Mouse (Mus musculus): Measurements from ENCODE around the gene Ncaph. TPM values are rescaled to one million over a fixed set of nuclear protein-coding genes. Genes with fewer than 3 reads are reported as not detected.
A peak's percentile ranks its signal among the peaks of the same experiment; 100 is the strongest.
"Not testable (repeated sequence)": the region's sequence is repeated elsewhere in the genome, so short reads cannot be mapped to it uniquely, and the experiment has no call there.

The Ncaph gene
- total RNA-seq, 1 experiment from 2014 or later: 58.5 TPM

DNA sequence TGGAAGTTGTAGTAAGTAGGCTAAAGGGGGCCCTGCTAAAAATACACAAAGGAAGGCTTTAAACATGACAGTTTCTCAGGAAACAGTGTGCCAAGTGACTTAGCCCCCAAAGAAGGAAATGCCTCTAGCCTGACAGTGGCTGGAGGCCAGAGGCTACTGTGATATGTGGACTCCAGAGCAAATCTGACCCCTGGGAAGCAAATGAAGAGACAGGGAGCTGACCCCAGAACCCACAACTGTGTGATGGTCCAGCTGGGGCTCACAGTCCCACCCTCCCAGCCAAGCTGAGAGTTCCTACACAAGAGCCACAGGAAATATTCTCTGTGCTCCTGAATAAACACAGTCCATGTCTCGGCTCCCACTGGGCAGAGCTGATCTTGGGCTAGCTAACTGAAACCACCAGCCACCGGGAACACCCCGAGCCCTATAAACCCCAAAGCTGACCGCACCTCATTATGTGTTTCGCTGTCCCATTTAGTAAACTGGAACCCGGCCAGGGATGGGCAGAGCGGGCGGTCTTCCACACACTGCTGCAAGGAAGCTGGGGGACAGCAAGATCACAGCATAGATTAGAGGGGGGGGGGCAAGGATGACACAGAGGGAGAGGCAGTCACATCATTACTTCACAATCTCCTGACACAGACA is 12.0 kb downstream of the Ncaph start:
- ATAC-seq (replicated peaks in 1 of 2; ENCODE audit: insufficient read depth in 1 of 2, low FRiP score in 2 of 2, low TSS enrichment in 1 of 2, low read depth in 1 of 2, poor library complexity in 2 of 2, severe bottlenecking in 2 of 2): no peak

DNA sequence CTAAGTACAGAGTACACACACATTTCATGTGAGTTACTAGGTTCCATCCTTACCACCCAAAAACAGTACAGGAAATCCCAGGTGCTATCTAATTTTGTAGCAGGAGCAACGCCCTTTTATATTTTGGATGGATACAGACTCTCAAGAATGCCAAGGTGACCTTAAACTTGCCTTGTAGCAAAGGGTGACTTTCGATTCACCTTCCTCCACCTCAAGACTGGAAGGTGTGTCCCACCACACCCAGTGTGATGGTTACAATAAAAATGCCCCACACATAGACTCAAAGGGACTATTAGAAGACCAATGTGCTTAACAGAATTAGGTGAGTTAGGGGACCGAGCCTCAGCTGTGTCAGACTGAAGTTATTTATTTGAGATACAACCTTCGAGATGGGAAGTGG is 24.8 kb downstream of the Ncaph start:
- ATAC-seq (replicated peaks in 1 of 2; ENCODE audit: insufficient read depth in 1 of 2, low FRiP score in 2 of 2, low TSS enrichment in 1 of 2, low read depth in 1 of 2, poor library complexity in 2 of 2, severe bottlenecking in 2 of 2): no peak

DNA sequence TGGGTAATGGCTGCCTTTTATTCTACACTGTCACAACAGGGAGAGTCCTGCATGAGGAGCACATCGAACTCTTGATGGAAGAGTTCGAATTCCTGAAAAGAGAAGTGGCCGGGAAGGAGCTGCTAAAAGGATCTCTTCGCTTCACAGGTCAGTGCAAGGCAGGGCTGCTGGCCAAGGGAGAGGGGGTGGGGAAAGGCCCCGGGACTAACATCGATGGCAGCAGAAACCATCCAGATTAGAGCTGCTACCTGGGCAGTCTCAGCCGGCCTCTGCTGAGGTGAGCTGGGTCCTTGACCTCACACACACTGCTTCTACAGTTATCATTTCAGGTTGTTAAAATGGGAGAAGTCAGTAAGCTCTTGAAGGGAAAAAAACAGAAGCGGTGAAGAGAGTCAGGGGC is 41.8 kb downstream of the Ncaph start:
- ATAC-seq (replicated peaks in 1 of 2; ENCODE audit: insufficient read depth in 1 of 2, low FRiP score in 2 of 2, low TSS enrichment in 1 of 2, low read depth in 1 of 2, poor library complexity in 2 of 2, severe bottlenecking in 2 of 2): no peak

DNA sequence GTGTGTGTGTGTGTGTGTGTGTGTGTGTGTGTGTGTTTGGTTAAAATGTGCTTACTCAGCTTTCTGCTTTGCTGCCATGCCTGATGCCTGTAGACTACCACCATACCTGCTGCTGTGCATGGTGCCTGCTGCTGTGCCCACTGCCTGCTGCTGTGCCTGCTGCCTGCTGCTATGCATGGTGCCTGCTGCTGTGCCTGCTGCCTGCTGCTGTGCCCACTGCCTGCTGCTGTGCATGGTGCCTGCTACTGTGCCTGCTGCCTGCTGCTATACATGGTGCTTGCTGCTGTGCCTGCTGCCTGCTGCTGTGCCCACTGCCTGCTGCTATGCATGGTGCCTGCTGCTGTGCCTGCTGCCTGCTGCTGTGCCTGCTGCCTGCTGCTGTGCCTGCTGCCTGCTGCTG is 43.6 kb downstream of the Ncaph start:
- not testable (repeated sequence) for ATAC-seq (replicated peaks in 1 of 2; ENCODE audit: insufficient read depth in 1 of 2, low FRiP score in 2 of 2, low TSS enrichment in 1 of 2, low read depth in 1 of 2, poor library complexity in 2 of 2, severe bottlenecking in 2 of 2)

DNA sequence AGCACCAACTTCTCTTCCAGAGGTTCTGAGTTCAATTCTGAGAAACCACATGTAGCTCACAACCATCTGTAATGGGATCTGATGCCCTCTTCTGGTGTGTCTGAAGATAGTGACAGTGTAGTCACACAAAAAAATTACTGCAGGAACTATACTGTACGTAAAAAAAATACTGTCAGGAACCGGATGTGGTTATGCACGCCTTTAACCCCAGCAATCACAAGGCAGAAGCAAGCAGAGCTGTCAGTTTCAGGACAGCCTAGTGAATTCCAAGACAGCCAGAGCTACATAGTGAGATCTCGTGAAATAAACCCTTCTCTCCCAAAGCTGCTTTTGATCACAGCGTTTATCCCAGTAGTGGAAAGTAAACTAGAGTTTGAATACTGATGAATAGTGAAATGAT is 47.5 kb downstream of the Ncaph start:
- no peak for ATAC-seq (replicated peaks in 1 of 2; ENCODE audit: insufficient read depth in 1 of 2, low FRiP score in 2 of 2, low TSS enrichment in 1 of 2, low read depth in 1 of 2, poor library complexity in 2 of 2, severe bottlenecking in 2 of 2)

DNA sequence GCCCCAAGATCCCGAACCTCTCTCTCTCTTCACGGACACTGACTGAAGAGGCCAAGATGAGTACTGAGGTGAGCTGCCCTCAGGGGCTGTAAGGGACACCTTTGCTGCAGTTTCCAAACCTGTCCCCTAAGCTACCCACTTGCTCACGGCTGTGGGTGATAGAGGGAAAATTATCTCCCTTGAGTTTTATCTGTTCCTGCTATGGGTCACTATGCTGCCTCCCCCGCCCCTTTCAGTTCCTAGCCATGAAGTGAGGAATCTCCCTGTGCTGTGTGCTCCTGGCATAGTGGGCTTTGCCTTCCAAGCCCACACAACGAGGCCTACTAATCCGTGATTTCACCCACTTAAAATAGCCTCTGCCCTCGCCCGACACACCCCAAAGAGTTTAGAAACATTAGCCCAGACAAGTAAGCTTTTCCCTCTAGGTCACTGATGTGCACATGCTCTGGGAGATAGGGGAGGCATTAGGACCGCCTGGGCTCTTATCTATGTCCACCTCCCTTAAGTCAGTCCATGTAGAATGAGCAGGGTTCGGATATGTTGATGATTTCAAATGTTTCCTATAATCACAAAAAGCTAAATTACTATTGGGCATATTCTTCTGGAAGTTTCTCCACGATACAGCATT is 53.0 kb downstream of the Ncaph start:
- no peak for ATAC-seq (replicated peaks in 1 of 2; ENCODE audit: insufficient read depth in 1 of 2, low FRiP score in 2 of 2, low TSS enrichment in 1 of 2, low read depth in 1 of 2, poor library complexity in 2 of 2, severe bottlenecking in 2 of 2)

DNA sequence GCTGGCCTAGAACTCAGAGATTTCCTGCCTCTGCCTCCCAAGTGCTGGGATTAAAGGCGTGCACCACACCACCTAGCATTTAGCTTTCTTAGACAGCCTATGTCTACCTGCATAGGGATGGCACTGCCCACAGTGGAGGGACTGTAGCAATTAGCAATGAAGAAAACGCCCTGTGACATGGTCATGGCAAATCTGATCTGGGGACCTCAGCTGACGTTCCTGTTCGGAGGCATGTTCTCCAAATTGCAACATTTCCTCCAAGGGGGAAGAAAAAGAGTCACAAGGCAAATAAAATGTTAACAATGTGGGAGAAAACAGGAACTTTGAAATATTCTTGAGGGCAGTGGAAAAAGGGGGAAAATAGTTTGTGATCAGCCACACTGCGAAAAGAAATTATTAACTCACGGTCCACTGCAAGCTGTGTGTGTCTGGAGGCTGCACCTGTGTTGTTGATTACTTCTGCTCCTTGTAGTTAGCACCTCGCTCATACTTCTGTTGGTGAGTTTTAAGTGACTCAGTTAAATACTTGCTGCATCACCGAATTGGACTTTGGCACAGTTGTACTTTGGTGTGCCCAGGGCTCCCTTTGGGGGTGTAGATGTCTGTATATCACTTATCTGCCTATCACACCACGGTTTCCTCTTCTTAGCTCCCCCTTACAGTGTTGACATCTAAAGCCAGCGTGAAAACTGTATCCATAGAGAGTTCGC is 53.7 kb downstream of the Ncaph start:
- ATAC-seq (replicated peaks in 1 of 2; ENCODE audit: insufficient read depth in 1 of 2, low FRiP score in 2 of 2, low TSS enrichment in 1 of 2, low read depth in 1 of 2, poor library complexity in 2 of 2, severe bottlenecking in 2 of 2): peak in 1 of 2 experiments; percentile 42; a peak in 1 of 4 replicates

DNA sequence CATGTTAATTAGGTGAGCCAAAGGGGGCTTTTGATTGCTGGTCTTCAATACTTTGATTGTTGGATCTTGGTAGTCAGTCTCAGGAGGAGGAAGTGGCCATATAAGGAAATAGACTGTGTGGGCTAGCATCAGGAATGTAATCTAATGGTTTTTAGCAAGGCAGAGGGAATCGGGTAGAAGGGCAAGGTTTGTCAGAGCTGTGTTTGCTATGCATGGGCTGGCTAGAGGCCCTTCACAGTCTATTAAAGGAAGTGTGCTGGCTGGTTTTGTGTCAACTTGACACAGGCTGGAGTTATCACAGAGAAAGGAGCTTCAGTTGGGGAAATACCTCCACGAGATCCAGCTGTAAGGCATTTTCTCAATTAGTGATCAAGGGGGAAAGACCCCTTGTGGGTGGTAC is 54.7 kb downstream of the Ncaph start:
- not testable (repeated sequence) for ATAC-seq (replicated peaks in 1 of 2; ENCODE audit: insufficient read depth in 1 of 2, low FRiP score in 2 of 2, low TSS enrichment in 1 of 2, low read depth in 1 of 2, poor library complexity in 2 of 2, severe bottlenecking in 2 of 2)

DNA sequence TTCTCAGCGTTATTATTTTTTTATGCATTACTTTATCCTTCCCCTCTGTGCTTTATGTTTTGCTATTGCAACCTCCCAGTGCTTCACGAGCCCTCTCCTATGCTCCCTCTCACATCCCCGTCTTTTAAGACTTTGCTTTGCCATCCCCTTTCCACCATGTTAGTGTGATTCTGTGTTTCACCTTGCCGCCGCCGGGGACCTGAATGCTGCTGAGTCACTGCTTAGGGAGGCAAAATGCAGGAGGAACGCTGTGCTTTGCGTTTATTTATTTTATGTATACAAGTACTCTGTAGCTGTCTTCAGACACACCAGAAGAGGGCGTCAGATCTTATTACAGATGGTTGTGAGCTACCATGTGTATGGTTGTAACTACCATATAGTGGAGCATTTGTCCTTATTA is 56.1 kb downstream of the Ncaph start:
- no peak for ATAC-seq (replicated peaks in 1 of 2; ENCODE audit: insufficient read depth in 1 of 2, low FRiP score in 2 of 2, low TSS enrichment in 1 of 2, low read depth in 1 of 2, poor library complexity in 2 of 2, severe bottlenecking in 2 of 2)

DNA sequence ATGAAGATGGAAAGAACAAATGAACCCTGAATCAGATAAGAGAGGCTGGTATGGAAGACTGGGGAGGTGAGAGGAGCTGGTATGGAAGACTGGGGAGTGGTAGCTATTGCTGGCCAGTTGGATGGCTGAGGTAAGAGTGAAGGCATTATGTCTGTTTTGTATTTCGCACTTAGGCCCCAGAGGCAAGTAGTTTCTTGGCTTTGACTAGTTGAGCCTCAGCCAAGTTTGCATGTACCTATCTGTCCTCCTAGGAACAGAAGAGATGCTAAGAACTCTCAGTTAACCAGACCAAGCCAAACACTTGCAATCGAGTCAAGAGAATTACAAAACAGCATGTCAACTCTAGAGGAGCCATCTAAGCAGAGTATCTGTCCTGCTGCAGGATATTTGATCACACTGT is 59.6 kb downstream of the Ncaph start:
- ATAC-seq (replicated peaks in 1 of 2; ENCODE audit: insufficient read depth in 1 of 2, low FRiP score in 2 of 2, low TSS enrichment in 1 of 2, low read depth in 1 of 2, poor library complexity in 2 of 2, severe bottlenecking in 2 of 2): no peak

DNA sequence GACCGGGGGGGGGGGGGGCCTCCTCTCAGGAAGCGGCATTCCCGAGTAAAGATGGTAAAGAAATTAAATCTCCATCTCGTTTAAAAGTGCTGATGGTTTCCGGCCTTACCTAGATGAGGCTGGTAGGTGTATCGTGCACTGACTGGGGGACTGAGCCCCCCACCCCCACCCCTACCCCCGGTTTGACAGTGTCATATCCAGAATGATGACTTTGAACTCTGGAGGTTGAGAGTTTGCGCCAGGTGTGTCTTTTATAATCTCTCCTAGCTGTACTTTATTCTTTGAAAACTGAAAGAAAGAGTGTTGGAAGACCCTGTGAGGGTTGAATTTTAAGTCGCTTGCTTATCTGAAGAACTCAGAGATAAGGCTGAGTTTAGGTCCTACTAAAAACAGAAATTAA is 62.9 kb downstream of the Ncaph start:
- ATAC-seq (replicated peaks in 1 of 2; ENCODE audit: insufficient read depth in 1 of 2, low FRiP score in 2 of 2, low TSS enrichment in 1 of 2, low read depth in 1 of 2, poor library complexity in 2 of 2, severe bottlenecking in 2 of 2): no peak

DNA sequence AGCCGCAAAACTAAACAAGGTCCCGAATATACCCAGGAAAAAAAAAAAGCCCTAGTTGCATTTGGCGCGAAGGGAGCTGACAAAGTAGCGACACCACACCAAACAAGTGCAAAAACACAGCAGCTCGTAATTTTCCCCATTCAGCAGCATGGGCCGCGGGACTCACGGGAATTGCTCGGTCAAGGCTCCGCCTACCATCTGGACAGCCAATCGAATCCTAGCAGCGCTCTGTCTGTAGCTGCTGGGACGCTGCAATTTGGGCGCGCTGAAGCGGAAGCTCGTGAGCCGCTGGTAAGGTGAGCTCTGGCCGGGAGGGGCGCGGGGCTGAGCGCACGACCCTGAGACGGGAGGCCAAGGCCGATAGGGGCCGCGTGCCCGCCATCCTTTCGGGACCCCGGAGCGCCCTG is 63.3 kb downstream of the Ncaph start, which contains the start of gene Blvra:
TSS of gene Blvra (plus strand) at position 231 of the 407 bp plus-strand sequence.
- ATAC-seq (replicated peaks in 1 of 2; ENCODE audit: insufficient read depth in 1 of 2, low FRiP score in 2 of 2, low TSS enrichment in 1 of 2, low read depth in 1 of 2, poor library complexity in 2 of 2, severe bottlenecking in 2 of 2): peak; percentile 100

DNA sequence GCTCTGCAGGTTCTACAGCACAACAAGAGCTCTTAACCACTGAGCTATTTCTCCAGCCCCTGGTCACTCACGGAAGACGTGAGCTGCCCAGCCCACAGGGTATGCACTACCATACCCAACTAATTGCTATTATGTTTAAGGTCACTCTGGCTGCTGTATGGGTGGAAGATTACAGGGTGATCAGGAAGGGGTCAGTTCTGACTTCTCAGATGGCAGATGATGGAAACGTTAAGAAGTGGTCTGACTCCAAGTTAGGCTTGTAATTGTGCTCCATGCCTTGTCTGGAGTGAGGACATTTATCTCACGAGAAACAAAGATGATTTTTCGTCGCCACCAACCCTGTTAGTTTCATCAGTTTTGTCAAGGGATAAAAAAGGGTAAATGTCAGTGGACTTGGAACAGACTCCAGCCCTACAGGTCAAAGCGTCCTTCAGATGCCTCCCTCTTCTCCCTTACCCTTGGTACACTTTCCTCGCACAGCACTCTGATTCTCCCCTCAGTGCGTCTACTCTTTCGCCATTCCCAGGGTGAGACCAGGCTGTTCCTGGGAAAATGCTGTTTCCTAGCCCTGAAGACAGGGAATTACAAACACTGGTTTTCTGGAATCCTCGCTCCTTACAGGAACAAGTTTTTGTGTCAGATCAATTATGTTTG is 63.8 kb downstream of the Ncaph start:
- no peak for ATAC-seq (replicated peaks in 1 of 2; ENCODE audit: insufficient read depth in 1 of 2, low FRiP score in 2 of 2, low TSS enrichment in 1 of 2, low read depth in 1 of 2, poor library complexity in 2 of 2, severe bottlenecking in 2 of 2)

DNA sequence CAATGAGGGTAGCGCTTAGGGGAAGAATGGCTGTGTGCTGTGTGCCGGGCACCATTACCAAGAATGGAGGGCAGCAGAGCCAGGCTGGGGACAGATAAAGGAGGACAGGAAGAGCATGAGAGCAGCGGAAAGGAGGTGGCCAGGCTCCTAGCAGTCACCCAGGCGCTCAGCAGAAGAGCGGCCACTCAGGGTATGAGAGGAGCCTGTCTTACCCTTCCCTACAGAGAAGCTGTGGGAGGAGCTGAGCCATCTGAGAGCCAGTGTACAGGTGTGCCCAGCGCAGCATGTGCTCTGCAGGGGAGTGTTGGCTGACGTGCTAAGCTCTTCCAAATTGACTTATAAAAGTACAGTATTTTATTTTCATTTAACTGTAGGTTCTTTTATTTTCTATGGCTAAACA is 64.9 kb downstream of the Ncaph start:
- no peak for ATAC-seq (replicated peaks in 1 of 2; ENCODE audit: insufficient read depth in 1 of 2, low FRiP score in 2 of 2, low TSS enrichment in 1 of 2, low read depth in 1 of 2, poor library complexity in 2 of 2, severe bottlenecking in 2 of 2)

DNA sequence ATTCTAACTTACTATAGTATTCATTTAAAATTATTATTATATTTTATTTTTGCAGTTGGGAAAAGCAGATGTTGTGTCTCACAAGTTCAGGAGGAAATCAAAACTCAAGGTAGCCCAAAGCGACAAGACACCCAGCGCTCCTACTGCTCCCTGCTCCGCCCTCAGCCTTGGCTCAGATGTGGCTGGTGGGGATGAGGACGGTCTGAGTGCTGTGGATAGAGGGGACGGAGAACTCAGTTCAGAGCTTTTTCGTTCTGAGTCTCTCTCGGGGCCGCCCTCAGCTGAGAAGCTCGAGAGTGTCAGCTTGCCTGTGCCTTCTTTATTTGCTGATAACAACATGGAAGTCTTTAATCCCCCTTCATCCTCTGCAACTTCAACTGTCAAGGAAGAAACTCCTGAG is 72.3 kb downstream of the Ncaph start:
- ATAC-seq (replicated peaks in 1 of 2; ENCODE audit: insufficient read depth in 1 of 2, low FRiP score in 2 of 2, low TSS enrichment in 1 of 2, low read depth in 1 of 2, poor library complexity in 2 of 2, severe bottlenecking in 2 of 2): no peak

Measured in hematopoietic stem cell, adult 5-6 weeks (primary cell).